Mouse (Mus musculus) embryonic facial prominence, embryonic 10.5 days (tissue): ENCODE data around the gene Hoxa7. TPM values are rescaled to one million over a fixed set of nuclear protein-coding genes. Genes with fewer than 3 reads are reported as not detected.

Source experiments
- DNase-seq: peaks from one replicate; pipeline ENCODE4 v3.0.0-alpha.2; 2017; ENCODE audit warnings: low spot score
- H3K27ac ChIP-seq: fragments of 300-500 bp; sonication (generic); replicated peaks from 2 replicates; pipeline ENCODE4 v1.5.1; 2016; ENCODE audit warnings: mild to moderate bottlenecking
- H3K27me3 ChIP-seq: fragments of 300-500 bp; sonication (generic); replicated peaks from 2 replicates; pipeline ENCODE4 v1.6.1; 2016; ENCODE audit warnings: low read depth, mild to moderate bottlenecking; ENCODE audit not compliant: poor library complexity, severe bottlenecking
- H3K36me3 ChIP-seq: fragments of 300-500 bp; sonication (generic); replicated peaks from 2 replicates; pipeline ENCODE4 v1.6.1; 2016; ENCODE audit warnings: mild to moderate bottlenecking, moderate library complexity
- H3K4me1 ChIP-seq: fragments of 300-500 bp; sonication (generic); 2 replicates; pipeline ENCODE4 v1.6.1; 2016
- H3K4me3 ChIP-seq: fragments of 300-500 bp; sonication (generic); 2 replicates; pipeline ENCODE4 v1.5.1; 2016; ENCODE audit warnings: mild to moderate bottlenecking, moderate library complexity
- H3K9me3 ChIP-seq: fragments of 300-500 bp; sonication (generic); 2 replicates; pipeline ENCODE4 v1.6.1; 2016; ENCODE audit warnings: mild to moderate bottlenecking
- WGBS: fragments of 180-500 bp; shearing (Covaris S2); methylation state at CpG from one replicate; pipeline ENCODE4 v1.1.7; 2016; 5-methylcytosine and 5-hydroxymethylcytosine counted together
- polyA plus RNA-seq: library from polyadenylated mRNA; unstranded; fragments of >200 nt; fragmentation: Nextera tagmentation; extraction: Ambion mirVana; gene quantifications from 2 replicates; pipeline ENCODE4 v1.2.1, GENCODE M21; 2016

Hoxa7 gene
- polyA plus RNA-seq, 1 experiment from 2014 or later = not detected

DNA sequence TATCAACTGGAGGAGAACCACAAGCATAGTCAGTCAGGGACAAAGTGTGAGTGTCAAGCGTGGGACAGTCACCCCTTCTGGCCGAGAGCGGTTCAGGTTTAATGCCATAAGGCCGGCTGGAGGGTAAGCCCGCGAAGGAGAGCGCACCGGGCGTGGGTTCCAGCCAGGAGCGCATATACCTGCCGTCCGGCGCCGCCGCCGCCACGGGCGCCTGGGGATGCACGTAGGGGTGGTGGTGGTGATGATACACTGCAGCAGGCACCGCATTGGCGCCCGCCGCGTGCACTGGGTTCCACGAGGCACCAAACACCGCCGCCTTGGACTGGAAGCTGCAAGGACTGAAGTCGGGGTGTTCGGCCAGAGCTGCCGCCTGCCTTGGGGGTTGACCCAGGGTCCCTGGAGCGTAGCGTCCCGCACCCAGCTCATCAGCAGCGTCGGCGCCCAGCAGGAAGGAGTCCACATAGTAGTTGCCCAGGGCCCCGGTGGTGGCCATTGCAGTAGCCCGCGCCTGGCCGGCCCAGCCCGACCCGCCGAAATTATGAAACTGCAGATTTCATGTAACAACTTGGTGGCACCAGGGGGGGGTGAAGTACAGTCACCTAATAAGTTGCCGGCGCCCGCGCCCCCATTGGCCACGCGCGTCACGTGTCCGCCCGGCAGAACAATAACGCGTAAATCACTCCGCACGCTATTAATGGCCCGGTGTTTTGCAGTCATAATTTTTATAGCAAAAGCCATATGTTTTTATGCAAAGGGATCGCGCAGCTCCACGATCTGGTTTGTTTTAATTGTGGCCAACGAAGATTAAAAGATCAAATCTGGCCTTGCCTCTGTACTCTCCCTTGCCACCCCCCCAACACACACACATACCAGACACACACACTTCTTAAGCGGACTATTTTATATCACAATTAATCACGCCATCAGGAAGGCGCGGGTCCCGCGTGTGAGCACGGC lies 4.2 kb upstream of the Hoxa7 start:
- Histone ChIP-seq H3K4me1 (peaks cover 14% of the 10 kb centered on the region), H3K4me3 (no peak overlapping the region), H3K9me3 (no peaks in the 10 kb centered on the region), H3K27ac (no peak overlapping the region), H3K27me3 (peaks cover 100% of the 10 kb centered on the region), H3K36me3 (no peaks in the 10 kb centered on the region)
- 2% methylated on average over 69 of the region's 69 CpGs for WGBS
- no peak for DNase-seq

DNA sequence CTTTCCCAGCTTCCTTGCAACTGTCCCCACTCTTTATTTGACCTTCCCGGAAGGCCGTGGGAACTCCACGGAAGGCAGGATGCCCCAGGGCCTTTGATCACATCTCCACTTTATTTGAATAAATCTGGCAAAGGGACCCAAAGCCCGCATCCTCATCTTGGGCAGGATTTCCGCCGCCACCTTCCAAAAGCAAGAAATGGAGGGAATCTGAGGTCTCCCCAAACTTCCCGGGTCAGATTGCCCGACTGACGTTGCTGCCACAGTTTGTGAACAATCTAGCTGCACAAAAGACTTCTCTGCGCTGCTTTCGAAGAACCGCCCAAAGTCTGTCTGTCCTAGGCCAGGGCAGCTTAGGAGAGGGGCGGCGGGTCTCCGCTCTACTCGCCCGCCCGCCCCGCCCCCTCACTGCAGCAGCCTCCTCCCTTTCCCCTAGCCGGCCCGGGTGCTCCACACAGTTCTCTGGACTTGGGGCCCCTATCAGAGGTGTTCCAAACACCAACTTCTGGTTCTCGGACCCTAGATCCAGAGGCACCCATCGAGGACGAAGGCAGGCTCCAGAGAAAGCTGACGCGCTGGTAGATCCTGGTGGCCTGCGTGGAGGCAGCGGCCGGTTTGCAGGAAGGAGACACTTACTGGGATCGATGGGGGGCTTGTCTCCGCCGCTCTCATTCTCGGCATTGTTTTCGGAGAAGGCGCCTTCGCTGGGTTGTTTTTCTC lies 3.4 kb upstream of the Hoxa7 start:
- Histone ChIP-seq H3K9me3 (no peaks in the 10 kb centered on the region), H3K4me1 (peaks cover 11% of the 10 kb centered on the region), H3K27ac (no peak overlapping the region), H3K27me3 (peaks cover 100% of the 10 kb centered on the region), H3K36me3 (no peaks in the 10 kb centered on the region), H3K4me3 (no peak overlapping the region)
- DNase-seq = no peak
- 2% methylated on average over 36 of the region's 36 CpGs for WGBS

DNA sequence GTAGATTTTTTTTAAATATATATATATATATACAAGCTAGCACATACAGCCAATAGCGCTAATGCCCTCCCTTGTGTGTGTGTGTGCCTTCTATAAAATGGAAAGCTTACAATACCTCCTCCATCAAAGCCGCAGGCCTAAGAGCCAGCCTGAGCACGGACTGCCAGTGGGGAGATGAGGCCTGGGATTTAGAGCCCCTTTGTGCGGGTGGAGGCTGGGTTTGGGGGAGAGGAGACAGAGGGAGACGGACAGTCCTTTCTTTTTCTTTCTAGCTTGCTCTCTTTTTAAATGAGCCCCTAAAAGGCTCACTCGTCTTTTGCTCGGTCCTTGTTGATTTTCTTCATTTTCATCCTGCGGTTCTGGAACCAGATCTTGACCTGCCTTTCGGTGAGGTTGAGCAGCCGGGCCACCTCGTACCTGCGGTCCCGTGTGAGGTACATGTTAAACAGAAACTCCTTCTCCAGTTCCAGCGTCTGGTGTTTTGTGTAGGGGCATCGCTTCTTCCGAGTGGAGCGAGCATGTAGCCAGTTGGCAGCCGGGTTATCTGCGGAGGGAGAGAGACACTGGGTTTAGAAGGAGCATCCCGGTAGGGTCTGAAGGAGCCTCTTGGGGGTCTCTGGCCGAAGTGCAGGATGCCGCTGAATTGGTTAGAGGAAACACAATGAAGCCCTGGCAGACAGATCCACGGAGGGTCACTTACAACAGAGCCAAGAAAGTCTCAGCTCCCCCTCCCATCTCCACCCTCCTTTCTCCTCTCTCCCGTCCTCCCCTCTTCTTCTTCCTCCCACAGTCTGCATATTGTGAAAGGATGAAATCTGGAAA lies 2.5 kb upstream of the Hoxa7 start:
- H3K27me3 ChIP-seq = peaks cover 100% of the 10 kb centered on the region

DNA sequence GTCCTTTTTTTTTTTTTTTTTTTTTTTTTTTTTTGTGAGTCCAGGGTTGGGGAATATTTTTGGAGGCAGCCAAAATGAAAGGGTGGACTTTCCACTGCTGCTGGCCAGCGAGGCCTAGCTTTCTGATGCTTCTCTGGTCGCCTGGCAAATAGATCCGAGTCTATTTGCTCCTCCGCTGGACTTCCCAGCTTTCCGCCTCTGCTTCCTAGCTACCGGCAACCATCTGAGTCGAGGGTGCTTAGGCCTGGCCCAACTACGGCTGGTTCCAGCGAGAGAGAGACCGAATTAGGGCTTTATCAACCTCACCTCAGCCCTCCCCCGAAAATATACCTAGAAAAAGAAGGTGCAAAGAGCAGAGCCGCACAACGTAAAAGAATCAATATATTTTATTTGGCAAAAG lies 1.1 kb upstream of the Hoxa7 start:
- DNase-seq = no peak
- Histone ChIP-seq H3K27ac (no peak overlapping the region), H3K4me1 (peaks cover 14% of the 10 kb centered on the region), H3K27me3 (peaks cover 100% of the 10 kb centered on the region), H3K9me3 (no peaks in the 10 kb centered on the region), H3K4me3 (no peak overlapping the region), H3K36me3 (no peaks in the 10 kb centered on the region)
- 8% methylated on average over 13 of the region's 13 CpGs for WGBS

More for the DNA sequence above, 2.5 kb upstream of the Hoxa7 start:
- Histone ChIP-seq H3K36me3 (no peaks in the 10 kb centered on the region), H3K9me3 (no peaks in the 10 kb centered on the region), H3K27ac (no peak overlapping the region), H3K4me3 (no peak overlapping the region), H3K4me1 (peaks cover 11% of the 10 kb centered on the region)
- no peak for DNase-seq
- WGBS = under 1% methylated on average over 24 of the region's 24 CpGs

DNA sequence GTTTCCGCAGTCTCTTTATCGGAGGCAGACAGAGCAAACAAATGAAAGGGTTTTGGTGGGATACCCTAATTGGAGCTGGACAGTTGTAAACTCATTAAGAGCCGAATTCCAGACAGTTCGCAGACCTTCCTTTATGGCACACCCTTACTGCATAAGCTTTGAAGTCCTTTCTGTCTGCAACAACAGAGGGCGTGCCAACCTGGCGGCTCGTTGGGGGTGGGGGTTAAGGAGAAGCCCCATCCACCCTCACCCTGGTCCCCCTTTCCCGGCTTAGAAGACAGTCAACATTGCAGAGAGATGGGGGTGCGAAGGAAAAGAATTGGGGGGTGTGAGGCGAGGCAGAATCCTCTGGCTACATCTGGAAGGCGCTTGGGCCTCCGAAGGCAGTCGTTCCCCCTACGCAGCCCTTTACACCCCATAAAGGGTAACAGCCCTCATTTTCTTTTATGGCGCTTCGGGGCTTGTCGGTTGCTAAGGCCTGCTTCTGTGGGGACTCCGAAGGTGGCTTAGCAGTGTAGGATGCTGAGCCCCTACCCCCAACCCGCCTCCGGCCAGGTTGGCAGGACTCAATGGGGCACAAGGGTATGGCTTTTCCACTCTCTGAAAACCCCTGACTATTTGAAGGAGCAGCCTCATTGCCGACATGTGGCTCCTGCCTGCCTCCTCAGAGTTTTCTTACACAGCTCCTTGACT lies 485 bp upstream of the Hoxa7 start:
- no peaks in the 10 kb centered on the region for H3K9me3 ChIP-seq
- DNase-seq = no peak
- WGBS = 4% methylated on average over 21 of the region's 21 CpGs
- H3K27ac ChIP-seq = no peak overlapping the region
- peaks cover 100% of the 10 kb centered on the region for H3K27me3 ChIP-seq
- peaks cover 20% of the 10 kb centered on the region for H3K4me1 ChIP-seq
- peak overlapping the region; percentile 57 for H3K4me3 ChIP-seq
- no peaks in the 10 kb centered on the region for H3K36me3 ChIP-seq

DNA sequence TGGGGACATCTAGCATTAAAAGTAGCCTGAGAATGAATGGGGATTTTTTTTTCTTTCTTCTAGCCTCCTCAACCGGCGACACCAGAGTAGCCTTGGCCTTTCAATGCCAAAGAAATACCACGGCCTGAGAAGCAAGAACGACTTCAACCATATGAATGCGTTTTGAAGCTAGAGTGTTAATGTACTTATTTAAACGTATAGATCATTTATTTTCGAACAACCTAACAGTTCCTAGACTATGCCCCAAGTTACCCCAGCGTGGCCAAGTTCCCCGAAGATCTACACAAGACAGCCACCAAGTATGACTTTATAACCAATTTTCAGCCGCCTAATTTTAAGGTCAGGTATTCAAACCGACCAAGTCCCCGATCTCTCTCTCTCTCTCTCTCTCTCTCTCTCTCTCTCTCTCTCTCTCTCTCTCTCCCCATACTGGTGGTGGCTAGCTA lies 766 bp downstream of the Hoxa7 start:
- 7% methylated on average over 12 of the region's 12 CpGs for WGBS
- no peaks in the 10 kb centered on the region for H3K36me3 ChIP-seq
- DNase-seq = no peak
- no peaks in the 10 kb centered on the region for H3K9me3 ChIP-seq
- no peak overlapping the region for H3K27ac ChIP-seq
- peaks cover 100% of the 10 kb centered on the region for H3K27me3 ChIP-seq
- peak overlapping the region; percentile 57 for H3K4me3 ChIP-seq
- peaks cover 24% of the 10 kb centered on the region for H3K4me1 ChIP-seq

DNA sequence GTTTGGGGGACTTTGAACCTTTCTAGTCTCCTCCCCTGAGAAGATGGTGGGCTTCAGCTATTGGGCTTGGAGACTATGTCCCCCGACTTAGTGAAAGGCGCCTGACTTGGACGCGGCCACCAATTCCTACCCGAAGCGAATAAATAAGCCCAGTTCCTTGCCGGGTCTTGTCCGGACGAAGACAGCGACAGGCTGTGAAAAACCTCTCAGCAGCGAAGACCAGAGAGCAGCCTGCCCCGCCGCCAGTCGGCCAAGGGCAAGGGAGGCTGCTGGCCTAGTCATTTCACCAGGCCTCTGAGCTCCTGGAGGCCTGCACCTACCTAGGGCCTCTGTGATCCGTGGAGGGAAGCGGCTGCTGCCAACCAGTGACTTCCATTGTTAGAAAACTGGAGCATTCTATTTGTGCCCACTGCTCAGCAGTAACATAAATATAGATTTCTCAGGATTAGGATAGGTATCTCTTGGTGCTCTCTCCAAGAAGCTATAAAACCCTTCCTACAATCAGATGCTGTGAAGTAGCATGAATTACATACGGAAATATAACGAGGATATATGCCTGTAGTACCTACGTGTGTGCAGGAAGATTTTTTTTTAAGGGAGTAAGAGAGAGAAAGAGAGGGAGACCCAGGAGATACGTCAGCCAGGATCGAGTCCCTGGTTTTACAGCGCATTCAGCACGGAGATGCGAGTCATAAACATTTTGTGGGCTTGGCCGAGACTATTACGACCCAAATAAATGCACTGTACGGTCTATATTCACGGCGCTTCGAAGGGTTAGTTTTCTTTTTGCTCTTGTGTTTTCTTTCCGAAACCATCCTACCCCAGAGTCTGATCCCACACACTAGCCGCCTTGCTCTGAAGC lies 1.4 kb downstream of the Hoxa7 start:
- no peak overlapping the region for H3K27ac ChIP-seq
- 10% methylated on average over 32 of the region's 32 CpGs for WGBS
- DNase-seq = peak; percentile 67
- H3K9me3 ChIP-seq = no peaks in the 10 kb centered on the region
- no peaks in the 10 kb centered on the region for H3K36me3 ChIP-seq
- no peak overlapping the region for H3K4me3 ChIP-seq
- peaks cover 22% of the 10 kb centered on the region for H3K4me1 ChIP-seq
- peaks cover 100% of the 10 kb centered on the region for H3K27me3 ChIP-seq

DNA sequence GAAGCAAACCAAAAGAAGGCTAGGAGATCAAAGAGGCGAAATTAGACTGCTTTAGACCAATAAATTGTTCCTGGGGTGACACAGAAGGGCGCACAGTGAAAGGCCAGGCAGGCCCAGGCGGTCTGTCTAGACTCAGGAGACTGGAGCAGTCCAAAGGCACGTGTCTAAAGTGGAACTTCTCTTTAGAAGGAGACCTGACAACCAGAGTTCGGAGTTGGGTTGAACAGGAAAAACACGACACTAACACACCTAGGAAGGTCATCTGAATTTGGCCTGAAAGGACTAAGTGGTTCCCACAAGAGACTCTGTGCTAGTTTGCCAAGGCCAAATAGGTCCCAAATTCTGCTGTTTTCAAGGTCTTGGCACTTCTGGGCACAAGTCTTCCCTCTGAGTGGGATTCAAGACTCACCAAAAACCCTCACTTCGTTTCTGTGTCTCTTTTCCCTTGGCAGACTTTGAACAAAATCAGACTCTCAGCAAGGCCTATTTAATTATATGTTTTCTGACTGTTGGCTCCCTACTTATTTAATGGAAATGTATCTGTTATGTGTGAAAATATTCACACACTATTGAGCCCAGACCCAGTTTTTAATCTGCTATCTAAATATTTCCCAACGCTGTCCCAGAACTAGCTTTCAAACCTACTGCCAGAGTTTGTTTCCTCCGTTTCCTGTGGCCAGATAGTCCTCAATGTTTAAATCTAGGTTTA lies 2.3 kb downstream of the Hoxa7 start:
- Histone ChIP-seq H3K4me3 (no peak overlapping the region), H3K27ac (no peak overlapping the region), H3K9me3 (no peaks in the 10 kb centered on the region), H3K27me3 (peaks cover 100% of the 10 kb centered on the region), H3K4me1 (peaks cover 22% of the 10 kb centered on the region), H3K36me3 (no peaks in the 10 kb centered on the region)
- 19% methylated on average over 9 of the region's 9 CpGs for WGBS
- DNase-seq = no peak

DNA sequence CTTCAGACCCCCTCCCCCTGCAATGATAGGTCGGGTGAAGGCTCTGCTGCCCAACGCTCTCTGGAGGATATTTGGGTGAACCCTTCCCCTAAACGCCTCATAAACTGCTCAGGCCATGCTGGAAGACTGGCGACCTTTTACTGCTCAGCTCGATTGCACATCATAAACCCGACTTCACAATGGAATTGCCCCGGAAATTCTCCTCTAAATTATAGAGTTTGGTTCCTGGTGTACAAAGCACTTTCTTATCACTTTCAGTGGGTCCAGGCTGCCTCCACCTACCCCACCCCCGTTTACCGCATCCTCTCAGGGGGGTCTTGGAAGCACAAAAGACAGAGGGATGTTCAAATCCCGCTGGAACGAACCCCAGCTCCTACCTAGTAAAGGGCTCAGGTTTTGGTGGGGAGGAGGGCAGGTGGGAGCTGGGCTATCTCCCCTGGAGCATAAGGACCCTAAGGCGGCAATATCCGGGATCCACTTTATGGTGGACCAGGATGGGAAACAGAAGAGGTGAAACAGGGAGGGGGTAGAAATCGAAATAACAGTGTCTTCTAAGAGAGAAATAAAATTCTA lies 2.9 kb downstream of the Hoxa7 start:
- DNase-seq = no peak
- H3K36me3 ChIP-seq = no peaks in the 10 kb centered on the region
- H3K27ac ChIP-seq = no peak overlapping the region
- WGBS = 8% methylated on average over 14 of the region's 14 CpGs
- H3K4me1 ChIP-seq = peaks cover 22% of the 10 kb centered on the region
- no peaks in the 10 kb centered on the region for H3K9me3 ChIP-seq
- peaks cover 100% of the 10 kb centered on the region for H3K27me3 ChIP-seq
- no peak overlapping the region for H3K4me3 ChIP-seq

DNA sequence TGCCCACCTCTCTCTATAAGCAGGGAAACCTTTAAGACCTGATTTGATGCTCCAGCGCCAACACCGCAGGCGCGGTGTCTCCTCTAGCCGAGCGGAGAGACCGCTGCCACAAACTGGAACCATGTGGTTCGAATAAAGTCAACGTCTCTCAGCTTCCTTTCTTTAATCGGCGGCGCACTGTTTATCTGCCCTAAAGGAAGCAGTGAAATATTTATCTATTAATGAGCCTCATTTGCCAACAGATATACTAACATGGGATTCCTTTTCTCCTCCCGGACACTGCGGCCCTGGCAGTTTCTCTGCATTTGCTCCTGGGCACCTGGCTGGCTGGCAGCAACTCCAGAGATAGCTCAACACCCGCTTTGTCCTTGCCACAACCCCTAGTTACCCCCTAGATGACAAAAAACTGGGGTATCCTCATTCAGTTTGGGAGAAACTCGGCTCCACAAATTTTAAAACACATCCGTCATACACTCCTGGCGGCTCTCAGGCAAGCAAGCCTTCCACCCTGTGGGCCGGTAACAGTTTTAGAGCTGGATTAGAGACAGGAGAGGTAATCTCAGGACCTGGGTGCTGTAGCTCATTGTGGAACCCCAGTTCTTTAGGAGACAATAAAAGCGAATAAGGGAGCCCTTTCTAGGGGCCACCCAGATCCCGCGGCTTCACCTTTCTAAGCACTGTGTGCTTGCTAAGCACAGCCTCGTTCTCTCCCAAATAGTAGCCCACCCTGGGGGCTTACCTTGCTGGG lies 3.6 kb downstream of the Hoxa7 start:
- peak overlapping the region; percentile 43 for H3K4me3 ChIP-seq
- DNase-seq = no peak
- no peak overlapping the region for H3K27ac ChIP-seq
- H3K36me3 ChIP-seq = no peaks in the 10 kb centered on the region
- 4% methylated on average over 23 of the region's 23 CpGs for WGBS
- H3K4me1 ChIP-seq = peaks cover 23% of the 10 kb centered on the region
- H3K27me3 ChIP-seq = peaks cover 100% of the 10 kb centered on the region
- no peaks in the 10 kb centered on the region for H3K9me3 ChIP-seq
